ENCODE assay signal across 7 mouse cellular contexts in genomic region chr4:99715783-99716416, GRCm38 (mm10). TPM values are rescaled to one million over a fixed set of nuclear protein-coding genes. Genes with fewer than 3 reads are reported as not detected.
DNase-seq lines count a peak whose midpoint lies in the region; ATAC-seq lines count a peak whose summit lies in the region.

No protein-coding gene starts in this region.

- peak; percentile 21 for DNase-seq in 3T3-L1 (ENCODE audit: low read depth, low spot score)
- peak; percentile 0 for DNase-seq in fibroblast of lung, adult 2 months (ENCODE audit: low read depth)
- DNase-seq in liver, embryonic 11.5 days (ENCODE audit: low spot score) = no peak
- DNase-seq in layer of hippocampus, postnatal 36 days = no peak
- DNase-seq in layer of hippocampus, postnatal 10 days (ENCODE audit: low spot score in 2 of 2) = no peak
- DNase-seq in urinary bladder, postnatal 14 days (ENCODE audit: low spot score) = no peak

- WGBS in liver, embryonic 11.5 days = 16% methylated on average over 25 of the region's 25 CpGs

- H3K27ac ChIP-seq in liver, embryonic 11.5 days (ENCODE audit: low read depth, low read length) = peak overlapping the region; percentile 57

- H3K4me2 ChIP-seq in liver, embryonic 11.5 days = peak overlapping the region; percentile 91

- peak overlapping the region; percentile 83 for H3K4me3 ChIP-seq in liver, embryonic 11.5 days (ENCODE audit: low read depth, low read length)

- H3K36me3 ChIP-seq in liver, embryonic 11.5 days (ENCODE audit: control insufficient read depth, insufficient read depth, low read length) = no peaks in the 10 kb centered on the region

- no peaks in the 10 kb centered on the region for H3K9me3 ChIP-seq in liver, embryonic 11.5 days (ENCODE audit: control insufficient read depth, low read length)

- peak; percentile 35 for ATAC-seq in CD4-positive, CD25-positive, alpha-beta regulatory T cell, adult 4 months
- ATAC-seq in liver, embryonic 11.5 days (replicated peaks; ENCODE audit: low FRiP score) = peak; percentile 66

- 0 out of 2 replicates have a peak, but pooled peaks cover 5% of the 10 kb centered on the region for H3K4me1 ChIP-seq in liver, embryonic 11.5 days (replicated peaks; ENCODE audit: control insufficient read depth, insufficient read depth, low read length)

- H3K27me3 ChIP-seq in liver, embryonic 11.5 days (replicated peaks; ENCODE audit: control insufficient read depth, insufficient read depth, low read length) = no peaks in the 10 kb centered on the region

- H3K9ac ChIP-seq in liver, embryonic 11.5 days (ENCODE audit: low read depth, low read length) = peak overlapping the region; percentile 95

RNA-seq across cellular contexts. Expression of gene Alg6, which starts 0.4 kb away (rescaled TPM):
- 10 to 100 TPM in 1 of 2 experiments, 1 to 10 TPM in 1; 8.5 to 10.7 TPM for polyA plus RNA-seq in CD4-positive, CD25-positive, alpha-beta regulatory T cell, adult 4 months (2017; shearing (Covaris generic))
- 27.6 and 33.3 TPM in 2 replicates for polyA plus RNA-seq in liver, embryonic 11.5 days (2014; fragmentation: Nextera tagmentation; extraction: Ambion mirVana)
- 10 to 100 TPM in 1 of 2 experiments, 1 to 10 TPM in 1; 9.8 to 11.0 TPM for total RNA-seq in layer of hippocampus, postnatal 36 days (2021)
- total RNA-seq in layer of hippocampus, postnatal 10 days (2021) = 10 to 100 TPM; 12.9 to 17.1 TPM

RNA-seq across cellular contexts. Expression of gene Foxd3, which starts 59.8 kb away (rescaled TPM):
- polyA plus RNA-seq in CD4-positive, CD25-positive, alpha-beta regulatory T cell, adult 4 months (2017; shearing (Covaris generic)) = not detected
- 0.07 and 0.10 TPM in 2 replicates for polyA plus RNA-seq in liver, embryonic 11.5 days (2014; fragmentation: Nextera tagmentation; extraction: Ambion mirVana)
- not detected for total RNA-seq in layer of hippocampus, postnatal 36 days (2021)
- total RNA-seq in layer of hippocampus, postnatal 10 days (2021) = not detected

Comparison
In these comparisons a context has a peak if more than half of its experiments do, and no peak if none do; other contexts are left out.
1. DNase-seq: peak in 3T3-L1 (single experiment) and fibroblast of lung, adult 2 months (single experiment); none in liver, embryonic 11.5 days (single experiment), layer of hippocampus, postnatal 36 days (0 of 2), layer of hippocampus, postnatal 10 days (0 of 2) and urinary bladder, postnatal 14 days (single experiment).